Mouse (Mus musculus): ENCODE data around the gene Prickle4. TPM values are rescaled to one million over a fixed set of nuclear protein-coding genes. Genes with fewer than 3 reads are reported as not detected.
"Not testable (repeated sequence)": the region's sequence is repeated elsewhere in the genome, so short reads cannot be mapped to it uniquely, and the experiment has no call there.

Gene Prickle4
- polyA plus RNA-seq, 1 experiment from 2014 or later: 0.80 TPM

DNA sequence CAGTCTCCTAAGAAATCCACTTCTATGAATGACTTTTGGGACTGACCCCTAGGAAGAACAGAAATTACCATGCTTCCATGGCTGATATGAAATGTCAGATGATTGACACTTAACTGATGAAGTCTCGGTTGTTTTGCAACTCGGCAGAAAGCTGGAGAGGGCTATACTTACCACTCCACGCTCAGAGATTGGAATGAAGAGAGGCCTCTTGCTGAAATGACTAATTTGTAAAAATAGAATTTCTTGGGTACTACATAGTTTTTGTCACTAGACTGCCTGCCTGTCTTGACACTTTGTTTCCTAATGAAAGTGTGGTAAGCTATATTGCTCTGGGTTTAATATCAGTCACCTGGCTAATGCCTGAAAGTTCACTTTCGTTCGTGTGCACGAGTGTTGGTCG lies 30.1 kb downstream of the Prickle4 start:
- Histone ChIP-seq H3K4me2 (ENCODE audit: low read depth, low read length, severe bottlenecking) (no peak overlapping the region), H3K9me3 (ENCODE audit: control insufficient read depth, low read length) (no peaks in the 10 kb centered on the region), H3K9ac (ENCODE audit: low read length) (no peak overlapping the region), H3K4me3 (ENCODE audit: low read depth, low read length) (no peak overlapping the region), H3K36me3 (ENCODE audit: control insufficient read depth, insufficient read depth, low read length) (no peaks in the 10 kb centered on the region), H3K27ac (ENCODE audit: low read depth, low read length) (no peak overlapping the region), H3K4me1 (replicated peaks; ENCODE audit: control insufficient read depth, insufficient read depth, low read length) (peaks cover 5% of the 10 kb centered on the region), H3K27me3 (ENCODE audit: control insufficient read depth, insufficient read depth, low read length) (no peaks in the 10 kb centered on the region)
- WGBS: 84% methylated on average over 7 of the region's 7 CpGs
- ATAC-seq (replicated peaks; ENCODE audit: low FRiP score): no peak
- no peak for DNase-seq (ENCODE audit: low spot score)

DNA sequence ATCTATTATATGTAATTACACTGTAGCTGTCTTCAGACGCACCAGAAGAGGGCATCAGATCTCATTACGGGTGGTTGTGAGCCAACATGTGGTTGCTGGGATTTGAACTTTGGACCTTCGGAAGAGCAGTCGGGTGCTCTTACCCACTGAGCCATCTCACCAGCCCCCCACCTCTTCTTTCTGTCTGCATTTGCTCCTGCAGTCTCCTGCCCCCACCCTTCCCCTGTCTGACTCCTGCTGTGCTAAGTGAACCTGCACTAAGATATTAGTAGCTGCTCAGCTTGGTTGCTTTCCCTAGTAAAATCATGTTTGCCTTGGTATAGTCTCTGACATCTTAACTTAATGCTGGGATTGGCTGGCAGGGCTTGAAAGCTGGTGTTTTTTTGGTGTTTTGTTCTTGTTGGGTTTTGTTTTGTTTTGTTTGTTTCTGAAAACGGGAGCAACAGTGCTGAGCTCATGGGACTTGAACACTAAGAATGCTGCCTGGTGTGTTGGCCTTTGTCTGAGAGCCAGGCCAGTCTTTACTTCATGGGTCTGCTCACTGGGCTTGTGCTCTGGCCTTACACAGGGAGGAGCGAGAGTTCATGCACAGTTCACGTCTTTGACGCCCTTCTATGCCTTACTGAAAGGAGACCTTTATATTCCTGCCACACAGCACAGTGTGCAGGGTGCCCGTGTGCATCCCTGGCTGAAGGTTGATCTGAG lies 31.4 kb downstream of the Prickle4 start:
- ATAC-seq (replicated peaks; ENCODE audit: low FRiP score): peak; percentile 80
- Histone ChIP-seq H3K4me3 (ENCODE audit: low read depth, low read length) (no peak overlapping the region), H3K4me1 (replicated peaks; ENCODE audit: control insufficient read depth, insufficient read depth, low read length) (peaks cover 5% of the 10 kb centered on the region), H3K27ac (ENCODE audit: low read depth, low read length) (0 out of 2 replicates have a peak overlapping the region, but pooled peaks have one; percentile 34), H3K9me3 (ENCODE audit: control insufficient read depth, low read length) (no peaks in the 10 kb centered on the region), H3K36me3 (ENCODE audit: control insufficient read depth, insufficient read depth, low read length) (no peaks in the 10 kb centered on the region), H3K9ac (ENCODE audit: low read length) (no peak overlapping the region), H3K4me2 (ENCODE audit: low read depth, low read length, severe bottlenecking) (no peak overlapping the region), H3K27me3 (ENCODE audit: control insufficient read depth, insufficient read depth, low read length) (no peaks in the 10 kb centered on the region)
- peak; percentile 67 for DNase-seq (ENCODE audit: low spot score)
- 23% methylated on average over 9 of the region's 9 CpGs for WGBS

DNA sequence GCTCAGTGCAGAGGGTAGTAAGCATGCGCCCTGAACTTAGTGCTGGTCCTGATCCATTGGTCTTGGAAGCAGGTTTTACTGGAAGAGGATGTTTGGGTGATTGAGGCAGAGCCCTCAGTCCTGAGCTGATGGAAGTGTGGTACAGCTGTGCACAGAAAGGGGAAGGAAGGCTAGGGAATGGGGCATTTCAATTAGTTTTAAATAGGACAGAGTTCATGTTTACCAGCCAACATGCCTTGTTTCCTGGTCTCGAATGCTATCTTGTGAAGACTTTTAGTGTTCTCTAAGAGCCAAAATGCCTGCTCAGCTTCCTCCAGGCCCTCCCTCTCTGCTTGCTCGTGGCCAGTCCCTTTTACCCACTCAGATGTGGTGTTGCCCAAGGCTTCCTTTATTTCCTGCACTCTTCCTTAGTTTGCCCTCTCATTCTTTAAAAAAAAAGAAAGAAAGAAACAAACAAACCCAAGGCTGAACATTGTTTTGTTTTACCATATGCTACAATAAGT lies 35.7 kb downstream of the Prickle4 start:
- no peak for ATAC-seq (replicated peaks; ENCODE audit: low FRiP score)
- H3K27me3 ChIP-seq (ENCODE audit: control insufficient read depth, insufficient read depth, low read length): no peaks in the 10 kb centered on the region
- H3K36me3 ChIP-seq (ENCODE audit: control insufficient read depth, insufficient read depth, low read length): no peaks in the 10 kb centered on the region
- no peaks in the 10 kb centered on the region for H3K9me3 ChIP-seq (ENCODE audit: control insufficient read depth, low read length)
- no peak overlapping the region for H3K4me3 ChIP-seq (ENCODE audit: low read depth, low read length)
- WGBS: 87% methylated on average over 3 of the region's 3 CpGs
- H3K9ac ChIP-seq (ENCODE audit: low read length): no peak overlapping the region
- H3K27ac ChIP-seq (ENCODE audit: low read depth, low read length): no peak overlapping the region
- no peak for DNase-seq (ENCODE audit: low spot score)
- peaks cover 5% of the 10 kb centered on the region for H3K4me1 ChIP-seq (replicated peaks; ENCODE audit: control insufficient read depth, insufficient read depth, low read length)
- H3K4me2 ChIP-seq (ENCODE audit: low read depth, low read length, severe bottlenecking): no peak overlapping the region

- ATAC-seq (replicated peaks; ENCODE audit: low FRiP score) (no peak), DNase-seq (ENCODE audit: low spot score) (no peak)
- no peaks in the 10 kb centered on the region for H3K27me3 ChIP-seq (ENCODE audit: control insufficient read depth, insufficient read depth, low read length)
- no peak overlapping the region for H3K4me3 ChIP-seq (ENCODE audit: low read depth, low read length)
- H3K4me2 ChIP-seq (ENCODE audit: low read depth, low read length, severe bottlenecking): no peak overlapping the region
- no peaks in the 10 kb centered on the region for H3K36me3 ChIP-seq (ENCODE audit: control insufficient read depth, insufficient read depth, low read length)
- H3K9me3 ChIP-seq (ENCODE audit: control insufficient read depth, low read length): no peaks in the 10 kb centered on the region
- H3K4me1 ChIP-seq (replicated peaks; ENCODE audit: control insufficient read depth, insufficient read depth, low read length): peaks cover 3% of the 10 kb centered on the region; the same call in 1 of the 2 replicates
- H3K27ac ChIP-seq (ENCODE audit: low read depth, low read length): no peak overlapping the region
- WGBS: 89% methylated on average over 4 of the region's 4 CpGs
- H3K9ac ChIP-seq (ENCODE audit: low read length): no peak overlapping the region
These were observed 36.6 kb downstream of the Prickle4 start for GRCm38 (mm10) chr17:47657901-47658300.

DNA sequence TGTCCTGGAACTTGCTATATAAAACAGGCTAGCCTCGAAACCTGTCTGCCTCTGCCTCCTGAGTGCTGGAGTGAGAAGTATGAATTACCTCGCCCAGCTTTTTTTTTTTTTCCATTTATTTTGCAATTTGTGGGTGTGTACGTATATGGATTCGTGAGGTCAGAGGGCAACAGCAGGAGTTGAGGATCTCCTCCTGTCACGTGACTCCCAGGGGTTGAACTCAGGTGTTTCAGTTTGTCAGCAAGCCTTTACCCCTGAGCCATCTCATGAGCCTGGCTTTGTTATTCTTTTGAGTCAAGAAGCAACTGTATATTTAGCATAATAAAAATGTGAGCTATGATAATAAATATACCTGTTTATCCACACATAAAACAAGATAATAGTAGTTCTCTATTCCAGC lies 38.8 kb downstream of the Prickle4 start:
- H3K9ac ChIP-seq (ENCODE audit: low read length): no peak overlapping the region
- H3K4me2 ChIP-seq (ENCODE audit: low read depth, low read length, severe bottlenecking): no peak overlapping the region
- H3K4me1 ChIP-seq (replicated peaks; ENCODE audit: control insufficient read depth, insufficient read depth, low read length): no peaks in the 10 kb centered on the region; the same call in 1 of the 2 replicates
- H3K27ac ChIP-seq (ENCODE audit: low read depth, low read length): no peak overlapping the region
- no peaks in the 10 kb centered on the region for H3K9me3 ChIP-seq (ENCODE audit: control insufficient read depth, low read length)
- no peak for DNase-seq (ENCODE audit: low spot score)
- no peak for ATAC-seq (replicated peaks; ENCODE audit: low FRiP score)
- no peaks in the 10 kb centered on the region for H3K36me3 ChIP-seq (ENCODE audit: control insufficient read depth, insufficient read depth, low read length)
- no peak overlapping the region for H3K4me3 ChIP-seq (ENCODE audit: low read depth, low read length)
- no peaks in the 10 kb centered on the region for H3K27me3 ChIP-seq (ENCODE audit: control insufficient read depth, insufficient read depth, low read length)
- 85% methylated on average over 5 of the region's 5 CpGs for WGBS

- not testable (repeated sequence) for H3K36me3 ChIP-seq (ENCODE audit: control insufficient read depth, insufficient read depth, low read length); H3K9me3 ChIP-seq (ENCODE audit: control insufficient read depth, low read length); H3K4me3 ChIP-seq (ENCODE audit: low read depth, low read length); H3K4me2 ChIP-seq (ENCODE audit: low read depth, low read length, severe bottlenecking); H3K9ac ChIP-seq (ENCODE audit: low read length); H3K4me1 ChIP-seq (replicated peaks; ENCODE audit: control insufficient read depth, insufficient read depth, low read length); H3K27ac ChIP-seq (ENCODE audit: low read depth, low read length); DNase-seq (ENCODE audit: low spot score); ATAC-seq (replicated peaks; ENCODE audit: low FRiP score); H3K27me3 ChIP-seq (ENCODE audit: control insufficient read depth, insufficient read depth, low read length)
- 93% methylated on average over 8 of the region's 8 CpGs for WGBS
These were observed 40.2 kb downstream of the Prickle4 start for GRCm38 (mm10) chr17:47654346-47654745.

DNA sequence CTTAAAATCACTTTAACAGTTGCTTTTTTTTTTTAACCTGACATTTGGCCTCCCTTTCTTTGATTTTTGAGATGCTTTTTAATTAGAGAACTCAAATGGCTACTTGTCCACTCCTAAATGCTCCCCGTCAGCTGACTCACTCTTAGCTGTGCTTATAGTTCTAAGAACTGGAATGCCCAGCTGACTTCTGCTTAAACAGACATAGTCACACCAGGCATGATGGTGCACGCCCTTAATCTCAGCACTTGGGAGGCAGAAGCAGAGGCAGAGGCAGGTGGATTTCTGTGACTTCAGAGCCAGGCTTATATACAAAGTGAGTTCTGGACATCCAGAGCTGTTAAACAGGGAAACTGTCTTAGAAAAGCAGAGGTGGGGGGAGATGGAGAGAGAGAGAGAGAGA lies 42.6 kb downstream of the Prickle4 start:
- ATAC-seq (replicated peaks; ENCODE audit: low FRiP score) (no peak), DNase-seq (ENCODE audit: low spot score) (no peak)
- Histone ChIP-seq H3K27me3 (ENCODE audit: control insufficient read depth, insufficient read depth, low read length) (no peaks in the 10 kb centered on the region), H3K27ac (ENCODE audit: low read depth, low read length) (no peak overlapping the region), H3K9me3 (ENCODE audit: control insufficient read depth, low read length) (no peaks in the 10 kb centered on the region), H3K4me1 (replicated peaks; ENCODE audit: control insufficient read depth, insufficient read depth, low read length) (no peaks in the 10 kb centered on the region; the same call in 1 of the 2 replicates), H3K9ac (ENCODE audit: low read length) (no peak overlapping the region), H3K4me2 (ENCODE audit: low read depth, low read length, severe bottlenecking) (no peak overlapping the region), H3K4me3 (ENCODE audit: low read depth, low read length) (no peak overlapping the region), H3K36me3 (ENCODE audit: control insufficient read depth, insufficient read depth, low read length) (no peaks in the 10 kb centered on the region)
- 73% methylated on average over 2 of the region's 2 CpGs for WGBS

GRCm38 (mm10) chr17:47648966-47649365 lies 45.6 kb downstream of the Prickle4 start:
- H3K9me3 ChIP-seq (ENCODE audit: control insufficient read depth, low read length): no peaks in the 10 kb centered on the region
- H3K27ac ChIP-seq (ENCODE audit: low read depth, low read length): peak overlapping the region; percentile 19; the same call in 1 of the 2 replicates
- H3K4me2 ChIP-seq (ENCODE audit: low read depth, low read length, severe bottlenecking): no peak overlapping the region
- no peaks in the 10 kb centered on the region; the same call in 1 of the 2 replicates for H3K4me1 ChIP-seq (replicated peaks; ENCODE audit: control insufficient read depth, insufficient read depth, low read length)
- WGBS: 46% methylated on average over 4 of the region's 4 CpGs
- DNase-seq (ENCODE audit: low spot score): no peak
- no peaks in the 10 kb centered on the region for H3K36me3 ChIP-seq (ENCODE audit: control insufficient read depth, insufficient read depth, low read length)
- H3K4me3 ChIP-seq (ENCODE audit: low read depth, low read length): no peak overlapping the region
- no peaks in the 10 kb centered on the region for H3K27me3 ChIP-seq (ENCODE audit: control insufficient read depth, insufficient read depth, low read length)
- ATAC-seq (replicated peaks; ENCODE audit: low FRiP score): peak; percentile 30; the same call in 1 of the 2 replicates
- H3K9ac ChIP-seq (ENCODE audit: low read length): no peak overlapping the region

DNA sequence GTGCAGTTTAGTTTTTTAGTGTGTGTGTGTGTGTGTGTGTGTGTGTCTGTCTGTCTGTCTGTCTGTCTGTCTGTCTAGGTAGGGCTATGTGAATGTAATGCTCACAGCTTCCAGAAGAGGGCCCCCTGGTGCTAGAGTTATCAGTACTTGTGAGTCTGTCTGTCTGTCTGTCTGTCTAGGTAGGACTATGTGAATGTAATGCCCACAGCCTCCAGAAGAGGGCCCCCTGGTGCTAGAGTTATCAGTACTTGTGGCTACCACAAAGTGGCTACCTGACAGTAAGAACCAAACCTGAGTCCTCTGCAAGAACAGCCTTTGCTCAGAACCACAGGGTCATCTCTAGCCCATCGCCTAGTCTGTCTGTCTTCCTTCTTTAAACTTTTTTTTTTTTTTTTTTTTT lies 47.9 kb downstream of the Prickle4 start:
- Histone ChIP-seq H3K4me3 (ENCODE audit: low read depth, low read length) (no peak overlapping the region), H3K27me3 (ENCODE audit: control insufficient read depth, insufficient read depth, low read length) (no peaks in the 10 kb centered on the region), H3K4me1 (replicated peaks; ENCODE audit: control insufficient read depth, insufficient read depth, low read length) (no peaks in the 10 kb centered on the region; the same call in 1 of the 2 replicates), H3K4me2 (ENCODE audit: low read depth, low read length, severe bottlenecking) (no peak overlapping the region), H3K9me3 (ENCODE audit: control insufficient read depth, low read length) (no peaks in the 10 kb centered on the region), H3K27ac (ENCODE audit: low read depth, low read length) (no peak overlapping the region), H3K36me3 (ENCODE audit: control insufficient read depth, insufficient read depth, low read length) (no peaks in the 10 kb centered on the region), H3K9ac (ENCODE audit: low read length) (no peak overlapping the region)
- ATAC-seq (replicated peaks; ENCODE audit: low FRiP score) (no peak), DNase-seq (ENCODE audit: low spot score) (peak; percentile 87)
- WGBS: 56% methylated on average over 1 of the region's 1 CpGs
